Mouse (Mus musculus) C2C12 (cell line): ENCODE measurements at regions not wholly inside any gene's neighbourhood (a gene's known extent, or its start where the extent isn't known, plus 50 kb on each side); places are given as distances from the start of the nearest gene placed in this dataset.

Source experiments
- H3K27me3 ChIP-seq: one replicate; pipeline ENCODE4 v1.6.1; 2011; ENCODE audit not compliant: control insufficient read depth, insufficient read depth, insufficient read length
- H3K36me3 ChIP-seq: one replicate; pipeline ENCODE4 v1.6.1; 2011; ENCODE audit not compliant: control insufficient read depth, insufficient read depth
- H3K4me3 ChIP-seq: one replicate; pipeline ENCODE4 v1.5.1; 2011; ENCODE audit warnings: mild to moderate bottlenecking, control low read depth; ENCODE audit not compliant: poor library complexity, insufficient read depth, severe bottlenecking
- H3K79me2 ChIP-seq: one replicate; pipeline ENCODE4 v1.6.1; 2011; ENCODE audit not compliant: control insufficient read depth, insufficient read depth
- H3K79me3 ChIP-seq: one replicate; pipeline ENCODE4 v1.6.1; 2011; ENCODE audit warnings: low read depth, control low read depth
- H3ac ChIP-seq: one replicate; pipeline ENCODE3; 2011; ENCODE audit warnings: low read depth; ENCODE audit not compliant: control insufficient read depth, insufficient read length
- CEBPB ChIP-seq: IDR thresholded peaks from one replicate; pipeline ENCODE4 v1.6.1; 2011; ENCODE audit warnings: low read depth, mild to moderate bottlenecking, control low read depth, moderate library complexity
- CTCF ChIP-seq: IDR thresholded peaks from one replicate; pipeline ENCODE4 v1.5.1; 2011; ENCODE audit not compliant: control insufficient read depth, insufficient read depth, insufficient read length
- FOSL1 ChIP-seq: IDR thresholded peaks from one replicate; pipeline ENCODE4 v1.8.0; 2011; ENCODE audit warnings: mild to moderate bottlenecking, low read length; ENCODE audit not compliant: poor library complexity, insufficient read depth, severe bottlenecking
- MAX ChIP-seq: IDR thresholded peaks from one replicate; pipeline ENCODE4 v1.6.1; 2011; ENCODE audit warnings: mild to moderate bottlenecking, control low read depth
- MYOD1 ChIP-seq: IDR thresholded peaks from one replicate; pipeline ENCODE4 v1.6.1; 2011; ENCODE audit warnings: low read depth; ENCODE audit not compliant: control insufficient read depth, insufficient read length
- MYOG ChIP-seq: IDR thresholded peaks from one replicate; pipeline ENCODE4 v1.6.1; 2011; ENCODE audit not compliant: control insufficient read depth, insufficient read length; ENCODE audit errors: extremely low read depth
- USF1 ChIP-seq: IDR thresholded peaks from one replicate; pipeline ENCODE4 v1.6.1; 2011; ENCODE audit warnings: low read depth, mild to moderate bottlenecking, control low read depth, moderate library complexity

DNA sequence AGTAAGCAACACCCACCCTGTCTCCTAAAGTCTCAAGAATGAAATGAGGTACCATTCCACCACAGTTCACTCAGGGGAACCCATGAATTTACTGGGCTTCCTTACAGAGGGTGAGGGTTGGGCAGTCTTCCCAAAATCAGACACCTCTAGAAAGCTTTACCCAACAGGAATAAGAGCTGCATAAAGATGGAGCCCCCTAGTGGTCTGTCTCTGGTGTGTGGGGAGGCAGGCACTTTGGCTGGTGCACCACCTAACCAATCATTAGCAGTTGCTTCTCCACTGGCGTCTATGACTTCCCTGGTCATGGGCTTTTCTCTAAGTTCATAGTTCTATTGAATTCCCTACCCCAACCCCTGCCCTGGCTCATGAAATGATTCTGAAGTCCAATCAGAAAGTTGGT lies 351.1 kb downstream of the Adam3 start:
- TF ChIP-seq MYOD1, result no peak
- TF ChIP-seq MYOG, result no peak
- TF ChIP-seq MAX, result no peak
- TF ChIP-seq USF1, result no peak
- no peak for TF ChIP-seq CTCF
- no peak for TF ChIP-seq FOSL1
- TF ChIP-seq CEBPB, result no peak
- Histone ChIP-seq H3K79me3 (no peaks in the 10 kb centered on the region), H3K4me3 (no peak overlapping the region), H3K27me3 (no peaks in the 10 kb centered on the region), H3K36me3 (no peaks in the 10 kb centered on the region), H3K79me2 (no peaks in the 10 kb centered on the region), H3ac (no peak overlapping the region)

DNA sequence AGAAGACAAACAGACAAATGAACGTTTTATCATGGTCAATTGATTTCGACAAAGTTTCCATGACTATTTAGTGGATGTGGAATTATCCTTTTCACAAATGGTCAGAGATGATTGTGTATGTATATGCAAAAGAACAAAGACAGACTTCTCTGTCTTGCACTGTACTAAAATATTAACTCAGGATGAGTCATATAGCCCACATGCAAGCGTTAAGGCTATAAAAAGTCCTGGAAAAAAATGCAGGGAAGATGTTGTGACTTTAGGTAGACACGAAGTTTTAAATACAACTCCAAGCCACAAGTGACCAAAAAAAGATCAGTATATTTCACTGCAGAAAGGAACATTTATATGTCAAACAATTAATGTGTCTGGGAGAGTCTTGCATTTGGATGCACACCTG lies 353.6 kb downstream of the Adam3 start:
- H3K79me2 ChIP-seq, result no peaks in the 10 kb centered on the region
- no peaks in the 10 kb centered on the region for H3K27me3 ChIP-seq
- no peaks in the 10 kb centered on the region for H3K36me3 ChIP-seq
- no peaks in the 10 kb centered on the region for H3K79me3 ChIP-seq
- TF ChIP-seq USF1, result no peak
- no peak for TF ChIP-seq MYOG
- no peak for TF ChIP-seq MYOD1
- no peak for TF ChIP-seq CTCF
- no peak for TF ChIP-seq MAX
- TF ChIP-seq CEBPB, result no peak
- TF ChIP-seq FOSL1, result no peak
- H3K4me3 ChIP-seq, result no peak overlapping the region
- H3ac ChIP-seq, result no peak overlapping the region

DNA sequence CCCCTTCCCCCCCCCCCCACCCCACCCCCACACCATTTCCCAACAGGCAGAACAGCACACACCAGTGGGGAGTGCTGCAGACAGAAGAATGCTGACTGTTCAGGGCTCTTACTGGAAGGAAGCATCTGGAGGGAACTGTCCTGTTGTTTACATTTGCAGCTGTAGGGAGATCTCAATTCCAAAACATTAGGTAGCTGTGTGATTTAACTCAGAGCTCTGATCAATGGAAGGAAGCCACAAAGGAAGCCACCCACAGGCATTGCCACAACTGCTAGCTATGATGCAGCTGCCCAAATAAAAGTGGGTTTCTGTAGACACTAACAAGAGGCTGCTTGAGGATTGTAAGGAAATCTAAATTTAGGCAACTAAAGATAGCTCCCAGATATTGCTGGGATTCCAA lies 359.7 kb downstream of the Adam3 start:
- no peak overlapping the region for H3ac ChIP-seq
- H3K79me2 ChIP-seq, result no peaks in the 10 kb centered on the region
- no peak overlapping the region for H3K4me3 ChIP-seq
- H3K36me3 ChIP-seq, result no peaks in the 10 kb centered on the region
- TF ChIP-seq MYOD1 (no peak), MYOG (no peak), MAX (no peak), CEBPB (no peak), FOSL1 (no peak), CTCF (no peak), USF1 (no peak)
- H3K79me3 ChIP-seq, result no peaks in the 10 kb centered on the region
- peaks cover 7% of the 10 kb centered on the region for H3K27me3 ChIP-seq

DNA sequence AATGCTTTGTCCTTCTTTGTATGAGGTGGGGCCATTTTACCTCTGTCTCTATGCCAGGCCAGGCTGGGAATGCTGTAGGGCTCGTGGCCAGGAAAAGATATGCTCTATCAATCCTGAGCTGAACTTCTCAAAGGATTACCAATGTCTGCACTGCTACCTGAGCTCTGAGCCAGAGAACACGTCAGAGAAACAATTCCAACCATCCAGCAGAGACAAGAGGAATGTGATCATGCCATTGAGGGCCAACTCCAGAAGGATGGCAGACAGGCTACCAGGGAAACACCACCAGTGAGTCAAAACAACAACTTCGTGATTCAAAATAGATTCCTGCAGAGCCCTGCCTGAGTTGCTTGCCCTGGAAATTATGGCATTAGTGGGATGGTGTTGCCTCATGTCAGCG lies 361.0 kb downstream of the Adam3 start:
- no peak overlapping the region for H3ac ChIP-seq
- H3K4me3 ChIP-seq, result no peak overlapping the region
- no peaks in the 10 kb centered on the region for H3K79me3 ChIP-seq
- no peaks in the 10 kb centered on the region for H3K79me2 ChIP-seq
- no peaks in the 10 kb centered on the region for H3K36me3 ChIP-seq
- H3K27me3 ChIP-seq, result peaks cover 7% of the 10 kb centered on the region
- TF ChIP-seq MYOG (no peak), MYOD1 (no peak), CTCF (no peak), FOSL1 (no peak), CEBPB (no peak), MAX (no peak), USF1 (no peak)

DNA sequence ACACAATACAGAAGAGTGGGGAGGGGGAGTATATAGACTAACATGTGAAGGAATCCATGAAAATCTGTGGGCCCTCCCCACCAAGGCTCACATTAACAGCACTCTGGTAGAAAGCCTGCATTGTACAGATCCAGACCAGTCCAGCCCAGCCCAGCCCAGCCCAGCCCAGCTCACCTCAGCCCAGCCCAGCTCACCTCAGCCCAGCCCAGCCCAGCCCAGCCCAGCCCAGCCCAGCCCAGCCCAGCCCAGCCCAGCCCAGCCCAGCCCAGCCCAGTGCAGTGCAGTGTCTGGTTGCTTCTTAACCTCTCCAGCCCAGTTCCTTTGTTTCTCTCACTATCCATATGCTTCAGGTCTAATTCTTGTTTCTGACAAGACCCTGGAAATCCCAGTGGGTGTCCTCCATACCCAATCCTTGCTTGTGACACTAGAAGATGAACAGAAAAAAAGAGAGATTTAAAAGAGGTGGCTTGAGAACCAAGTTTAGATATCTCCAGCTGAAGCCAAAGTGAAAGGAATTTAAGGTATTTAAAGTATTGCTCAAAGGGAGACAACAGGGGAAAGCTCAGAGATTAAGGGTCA lies 366.5 kb downstream of the Adam3 start:
- TF ChIP-seq MYOG, result no peak
- TF ChIP-seq MYOD1, result no peak
- TF ChIP-seq CEBPB, result no peak
- TF ChIP-seq FOSL1, result no peak
- no peak for TF ChIP-seq MAX
- no peak for TF ChIP-seq USF1
- no peak for TF ChIP-seq CTCF
- Histone ChIP-seq H3K79me2 (no peaks in the 10 kb centered on the region), H3ac (no peak overlapping the region), H3K36me3 (no peaks in the 10 kb centered on the region), H3K4me3 (no peak overlapping the region), H3K79me3 (no peaks in the 10 kb centered on the region), H3K27me3 (peaks cover 11% of the 10 kb centered on the region)

DNA sequence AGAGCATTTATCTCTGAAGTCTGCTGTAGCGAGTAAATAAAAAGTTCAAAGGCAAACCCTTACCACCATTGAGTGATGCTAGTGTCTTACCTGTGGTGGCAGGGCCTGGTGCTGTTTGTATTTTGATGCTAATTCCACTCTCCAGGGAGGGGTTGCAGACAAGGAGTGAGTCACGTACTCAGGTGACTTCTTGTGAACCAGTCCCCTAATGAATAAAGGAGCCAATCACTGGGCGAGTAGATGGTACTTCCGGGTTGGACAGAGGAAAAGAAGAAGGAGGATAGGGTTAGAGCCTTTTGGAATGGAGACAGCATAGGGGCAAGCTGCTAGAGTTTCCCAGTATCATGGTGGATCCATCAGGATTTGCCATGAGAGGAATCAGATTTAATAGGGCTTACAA lies 370.5 kb downstream of the Adam3 start:
- no peaks in the 10 kb centered on the region for H3K79me2 ChIP-seq
- H3K4me3 ChIP-seq, result no peak overlapping the region
- no peak overlapping the region for H3ac ChIP-seq
- TF ChIP-seq MAX (no peak), MYOD1 (no peak), CEBPB (no peak), USF1 (no peak), MYOG (no peak), FOSL1 (no peak), CTCF (no peak)
- H3K36me3 ChIP-seq, result no peaks in the 10 kb centered on the region
- peaks cover 4% of the 10 kb centered on the region for H3K27me3 ChIP-seq
- H3K79me3 ChIP-seq, result no peaks in the 10 kb centered on the region
